Mouse (Mus musculus) heart, adult 2 months (tissue): ENCODE measurements around the gene Celf2.

Experiments
- CTCF ChIP-seq: fragments of 200-600 bp; IDR thresholded peaks from 2 replicates; pipeline ENCODE4 v1.8.1; 2022; ENCODE audit warnings: antibody characterized with exemption, mild to moderate bottlenecking, moderate library complexity
- EP300 ChIP-seq: fragments of 200-500 bp; IDR thresholded peaks from 2 replicates; pipeline ENCODE4 v1.6.1; 2011; ENCODE audit warnings: low read depth, low read length, control low read depth; ENCODE audit not compliant: insufficient read depth
- POLR2A ChIP-seq: fragments of 200-500 bp; IDR thresholded peaks from 2 replicates; pipeline ENCODE4 v1.6.1; 2011; ENCODE audit warnings: mild to moderate bottlenecking, low read depth, low read length, control low read depth; ENCODE audit not compliant: insufficient read depth

- TF ChIP-seq CTCF = no peak
- no peak for TF ChIP-seq POLR2A
- no peak for TF ChIP-seq EP300
These were observed 10.1 kb upstream of the Celf2 start for GRCm38 (mm10) chr2:7519473-7519872.
